Mouse (Mus musculus): ENCODE results near the gene Mecom. TPM values are rescaled to one million over a fixed set of nuclear protein-coding genes. Genes with fewer than 3 reads are reported as not detected.
A peak's percentile ranks its signal among the peaks of the same experiment; 100 is the strongest.

The Mecom gene
- polyA plus RNA-seq, 1 experiment: 1.8 TPM

- H3K79me2 ChIP-seq (ENCODE audit: control insufficient read depth, insufficient read depth): no peaks in the 10 kb centered on the region
- H3K4me3 ChIP-seq: no peak overlapping the region
- no peak overlapping the region for H3K4me2 ChIP-seq (ENCODE audit: low read depth)
- H3K27me3 ChIP-seq (ENCODE audit: control insufficient read depth, insufficient read depth, insufficient read length): no peaks in the 10 kb centered on the region
- no peaks in the 10 kb centered on the region for H3K36me3 ChIP-seq (ENCODE audit: control insufficient read depth, insufficient read depth)
- no peak for TF ChIP-seq MAX (IDR thresholded peaks at IDR 0.05; ENCODE audit: low read depth)
- TF ChIP-seq USF1 (IDR thresholded peaks at IDR 0.05; ENCODE audit: low read depth): no peak
- no peak for TF ChIP-seq REST (IDR thresholded peaks at IDR 0.05; ENCODE audit: insufficient read depth, insufficient read length)
- TF ChIP-seq MYOG (IDR thresholded peaks at IDR 0.05; ENCODE audit: control insufficient read depth in 1 of 3, insufficient read depth in 1 of 3, insufficient read length in 2 of 3, low read depth in 2 of 3): no peak
- no peak for TF ChIP-seq CEBPB (IDR thresholded peaks at IDR 0.05; ENCODE audit: insufficient read depth, poor library complexity, severe bottlenecking)
- TF ChIP-seq MYOD1 (IDR thresholded peaks at IDR 0.05; ENCODE audit: control insufficient read depth in 1 of 3, insufficient read length in 2 of 3, low read depth in 2 of 3): no peak
- no peak for TF ChIP-seq E2F4 (IDR thresholded peaks at IDR 0.05; ENCODE audit: insufficient read depth)
- TF ChIP-seq TCF3 (IDR thresholded peaks at IDR 0.05; ENCODE audit: insufficient read length, low read depth): no peak
- TF ChIP-seq SRF (IDR thresholded peaks at IDR 0.05; ENCODE audit: control insufficient read depth, insufficient read length, low read depth): no peak
- no peak for TF ChIP-seq TCF12 (IDR thresholded peaks at IDR 0.05; ENCODE audit: insufficient read depth, poor library complexity, severe bottlenecking)
- H3ac ChIP-seq (ENCODE audit: control insufficient read depth, insufficient read length): no peak overlapping the region
Observed at GRCm38 (mm10) chr3:30198227-30198626, 349.6 kb downstream of the Mecom start.

GRCm38 (mm10) chr3:30195186-30195585, 352.6 kb downstream of the Mecom start:
- Histone ChIP-seq H3K4me3 (no peak overlapping the region), H3K36me3 (ENCODE audit: control insufficient read depth, insufficient read depth) (no peaks in the 10 kb centered on the region), H3K4me2 (ENCODE audit: low read depth) (no peak overlapping the region), H3ac (ENCODE audit: control insufficient read depth, insufficient read length) (no peak overlapping the region), H3K27me3 (ENCODE audit: control insufficient read depth, insufficient read depth, insufficient read length) (no peaks in the 10 kb centered on the region), H3K79me2 (ENCODE audit: control insufficient read depth, insufficient read depth) (no peaks in the 10 kb centered on the region)
- no peak for TF ChIP-seq CEBPB (IDR thresholded peaks at IDR 0.05; ENCODE audit: insufficient read depth, poor library complexity, severe bottlenecking)
- no peak for TF ChIP-seq E2F4 (IDR thresholded peaks at IDR 0.05; ENCODE audit: insufficient read depth)
- no peak for TF ChIP-seq MAX (IDR thresholded peaks at IDR 0.05; ENCODE audit: low read depth)
- no peak for TF ChIP-seq MYOG (IDR thresholded peaks at IDR 0.05; ENCODE audit: control insufficient read depth in 1 of 3, insufficient read depth in 1 of 3, insufficient read length in 2 of 3, low read depth in 2 of 3)
- no peak for TF ChIP-seq REST (IDR thresholded peaks at IDR 0.05; ENCODE audit: insufficient read depth, insufficient read length)
- no peak for TF ChIP-seq USF1 (IDR thresholded peaks at IDR 0.05; ENCODE audit: low read depth)
- TF ChIP-seq SRF (IDR thresholded peaks at IDR 0.05; ENCODE audit: control insufficient read depth, insufficient read length, low read depth): no peak
- TF ChIP-seq POLR2AphosphoS2 (IDR thresholded peaks at IDR 0.05; ENCODE audit: insufficient read length, low read depth): no peak
- TF ChIP-seq POLR2A (IDR thresholded peaks at IDR 0.05; ENCODE audit: insufficient read length, low read depth): no peak

GRCm38 (mm10) chr3:30192294-30193007, 355.4 kb downstream of the Mecom start:
- no peaks in the 10 kb centered on the region for H3K79me2 ChIP-seq (ENCODE audit: control insufficient read depth, insufficient read depth)
- H3K27me3 ChIP-seq (ENCODE audit: control insufficient read depth, insufficient read depth, insufficient read length): no peaks in the 10 kb centered on the region
- no peak overlapping the region for H3K4me2 ChIP-seq (ENCODE audit: low read depth)
- no peaks in the 10 kb centered on the region for H3K36me3 ChIP-seq (ENCODE audit: control insufficient read depth, insufficient read depth)
- H3ac ChIP-seq (ENCODE audit: control insufficient read depth, insufficient read length): no peak overlapping the region
- TF ChIP-seq E2F4 (IDR thresholded peaks at IDR 0.05; ENCODE audit: insufficient read depth): no peak
- no peak for TF ChIP-seq TCF3 (IDR thresholded peaks at IDR 0.05; ENCODE audit: insufficient read length, low read depth)
- TF ChIP-seq MYOD1 (IDR thresholded peaks at IDR 0.05; ENCODE audit: control insufficient read depth in 1 of 3, insufficient read length in 2 of 3, low read depth in 2 of 3): no peak
- no peak overlapping the region for H3K4me3 ChIP-seq

- TF ChIP-seq POLR2AphosphoS2 (IDR thresholded peaks at IDR 0.05; ENCODE audit: insufficient read length, low read depth) (no peak), SRF (IDR thresholded peaks at IDR 0.05; ENCODE audit: control insufficient read depth, insufficient read length, low read depth) (no peak), MAX (IDR thresholded peaks at IDR 0.05; ENCODE audit: low read depth) (no peak), E2F4 (IDR thresholded peaks at IDR 0.05; ENCODE audit: insufficient read depth) (no peak), POLR2A (IDR thresholded peaks at IDR 0.05; ENCODE audit: insufficient read length, low read depth) (no peak), MYOG (IDR thresholded peaks at IDR 0.05; ENCODE audit: control insufficient read depth in 1 of 3, insufficient read depth in 1 of 3, insufficient read length in 2 of 3, low read depth in 2 of 3) (no peak), TCF12 (IDR thresholded peaks at IDR 0.05; ENCODE audit: insufficient read depth, poor library complexity, severe bottlenecking) (no peak)
- H3K4me2 ChIP-seq (ENCODE audit: low read depth): no peak overlapping the region
- no peak overlapping the region for H3K4me3 ChIP-seq
- no peaks in the 10 kb centered on the region for H3K79me2 ChIP-seq (ENCODE audit: control insufficient read depth, insufficient read depth)
- no peaks in the 10 kb centered on the region for H3K27me3 ChIP-seq (ENCODE audit: control insufficient read depth, insufficient read depth, insufficient read length)
- no peak overlapping the region for H3ac ChIP-seq (ENCODE audit: control insufficient read depth, insufficient read length)
- H3K36me3 ChIP-seq (ENCODE audit: control insufficient read depth, insufficient read depth): no peaks in the 10 kb centered on the region
Observed at GRCm38 (mm10) chr3:30189325-30189724, 358.5 kb downstream of the Mecom start.

GRCm38 (mm10) chr3:30187812-30188469, 359.9 kb downstream of the Mecom start:
- Histone ChIP-seq H3K4me3 (no peak overlapping the region), H3ac (ENCODE audit: control insufficient read depth, insufficient read length) (no peak overlapping the region), H3K79me2 (ENCODE audit: control insufficient read depth, insufficient read depth) (no peaks in the 10 kb centered on the region), H3K27me3 (ENCODE audit: control insufficient read depth, insufficient read depth, insufficient read length) (no peaks in the 10 kb centered on the region), H3K36me3 (ENCODE audit: control insufficient read depth, insufficient read depth) (no peaks in the 10 kb centered on the region), H3K4me2 (ENCODE audit: low read depth) (no peak overlapping the region)
- TF ChIP-seq MYOD1 (IDR thresholded peaks at IDR 0.05; ENCODE audit: control insufficient read depth in 1 of 3, insufficient read length in 2 of 3, low read depth in 2 of 3): no peak
- 0 out of 2 replicates have a peak, but pooled peaks have one; percentile 6 for TF ChIP-seq CEBPB (IDR thresholded peaks at IDR 0.05; ENCODE audit: insufficient read depth, poor library complexity, severe bottlenecking)
